Comparison of ENCODE assay signal across 27 mouse cellular contexts in genomic region chr3:143040666-143041065, GRCm38 (mm10).
DNase-seq lines count a peak whose midpoint lies in the region; ATAC-seq and TF ChIP-seq lines count a peak whose summit lies in the region.
"Had no signal": no experiment of that assay in that cellular context is flagged by ENCODE, and none has a peak within 500 bp of the region (broad histone marks: within the 10 kb centered on the region; RNA-seq: fewer than 3 reads in every experiment).

No protein-coding gene starts in this region.

- TF ChIP-seq EP300 in lung, postnatal 0 days (IDR thresholded peaks at IDR 0.05): peak; percentile 90

- peak; percentile 9 to 44 for DNase-seq in lung, adult 18-20 months
- DNase-seq in lung, postnatal 4 days: no peak
- DNase-seq in Patski (ENCODE audit: low read depth, low spot score): peak; percentile 99
- DNase-seq in lung, postnatal 0 days (ENCODE audit: low spot score): peak; percentile 94
- DNase-seq in heart, embryonic 10.5 days (ENCODE audit: low spot score): no peak
- no peak for DNase-seq in testis, postnatal 10 days (ENCODE audit: low spot score)
- DNase-seq in hindbrain, embryonic 11.5 days (ENCODE audit: low spot score): no peak
- DNase-seq: B cell, adult 2 months; cerebellum, adult 11 months; cerebellum, adult 9-11 months; gastrocnemius, postnatal 10 days; heart, adult 18-20 months; kidney, postnatal 25 days; liver, postnatal 0 days; retina, postnatal 1 day; right cerebral cortex, postnatal 25 days; spleen, adult 18-20 months had no signal

- H3K4me2 ChIP-seq in lung, postnatal 0 days (replicated peaks; ENCODE audit: low read depth, low read length): no peak overlapping the region
- no peak overlapping the region for H3K4me2 ChIP-seq in hindbrain, embryonic 11.5 days (replicated peaks; ENCODE audit: low read depth, low read length)
- H3K4me2 ChIP-seq: embryonic facial prominence, embryonic 15.5 days; forebrain, embryonic 15.5 days; heart, embryonic 13.5 days; hindbrain, embryonic 15.5 days; intestine, embryonic 15.5 days; limb, embryonic 12.5 days; liver, embryonic 11.5 days; midbrain, embryonic 11.5 days had no signal

- no peaks in the 10 kb centered on the region for H3K27me3 ChIP-seq in Patski
- H3K27me3 ChIP-seq in lung, postnatal 0 days (replicated peaks; ENCODE audit: insufficient read depth, low read length): no peaks in the 10 kb centered on the region
- no peaks in the 10 kb centered on the region for H3K27me3 ChIP-seq in heart, embryonic 10.5 days (ENCODE audit: insufficient read depth, poor library complexity, severe bottlenecking)
- H3K27me3 ChIP-seq in hindbrain, embryonic 11.5 days (ENCODE audit: control insufficient read depth, insufficient read depth, low read length): no peaks in the 10 kb centered on the region
- H3K27me3 ChIP-seq: embryonic facial prominence, embryonic 15.5 days; forebrain, embryonic 15.5 days; heart, embryonic 13.5 days; hindbrain, embryonic 15.5 days; intestine, embryonic 15.5 days; limb, embryonic 12.5 days had no signal

- peak; percentile 93 for ATAC-seq in Patski
- peak; percentile 92 for ATAC-seq in lung, postnatal 0 days
- peak; percentile 11; the same call in 1 of the 2 replicates for ATAC-seq in megakaryocyte, adult 5-6 weeks (ENCODE audit: poor library complexity, severe bottlenecking)
- no peak for ATAC-seq in hindbrain, embryonic 11.5 days (ENCODE audit: low FRiP score)
- ATAC-seq: forebrain, embryonic 15.5 days; intestine, embryonic 15.5 days; liver, postnatal 0 days had no signal

- POLR2A ChIA-PET in Patski (lab: Charles Lee): no interaction called here

- in situ Hi-C loops in Patski (cut with MboI; ENCODE audit: low pct_unique_long_range_greater_than_20kb): no loop called here

- H3K27ac ChIP-seq in lung, postnatal 0 days (ENCODE audit: low read length): no peak overlapping the region
- no peak overlapping the region for H3K27ac ChIP-seq in heart, embryonic 10.5 days
- H3K27ac ChIP-seq in hindbrain, embryonic 11.5 days (ENCODE audit: low read depth, low read length): no peak overlapping the region
- H3K27ac ChIP-seq: embryonic facial prominence, embryonic 15.5 days; forebrain, embryonic 15.5 days; heart, embryonic 13.5 days; hindbrain, embryonic 15.5 days; intestine, embryonic 15.5 days; layer of hippocampus, adult 2 months; limb, embryonic 12.5 days had no signal

- H3K9me3 ChIP-seq in lung, postnatal 0 days (ENCODE audit: low read length): no peaks in the 10 kb centered on the region
- H3K9me3 ChIP-seq in heart, embryonic 10.5 days: no peaks in the 10 kb centered on the region
- H3K9me3 ChIP-seq in hindbrain, embryonic 11.5 days (ENCODE audit: control insufficient read depth, low read length): no peaks in the 10 kb centered on the region
- H3K9me3 ChIP-seq: embryonic facial prominence, embryonic 15.5 days; forebrain, embryonic 15.5 days; heart, embryonic 13.5 days; hindbrain, embryonic 15.5 days; intestine, embryonic 15.5 days; limb, embryonic 12.5 days had no signal

- H3K4me1 ChIP-seq in lung, postnatal 0 days (ENCODE audit: insufficient read depth, low read depth, low read length): no peaks in the 10 kb centered on the region
- no peaks in the 10 kb centered on the region for H3K4me1 ChIP-seq in heart, embryonic 10.5 days
- no peaks in the 10 kb centered on the region for H3K4me1 ChIP-seq in hindbrain, embryonic 11.5 days (replicated peaks; ENCODE audit: control insufficient read depth, insufficient read depth, low read length)
- H3K4me1 ChIP-seq: embryonic facial prominence, embryonic 15.5 days; forebrain, embryonic 15.5 days; heart, embryonic 13.5 days; hindbrain, embryonic 15.5 days; intestine, embryonic 15.5 days; limb, embryonic 12.5 days had no signal

- H3K9ac ChIP-seq in lung, postnatal 0 days (replicated peaks; ENCODE audit: low read depth): no peak overlapping the region
- no peak overlapping the region for H3K9ac ChIP-seq in hindbrain, embryonic 11.5 days (ENCODE audit: low read depth, low read length)
- H3K9ac ChIP-seq: embryonic facial prominence, embryonic 15.5 days; forebrain, embryonic 15.5 days; heart, embryonic 13.5 days; hindbrain, embryonic 15.5 days; intestine, embryonic 15.5 days; limb, embryonic 12.5 days; liver, postnatal 0 days had no signal

- 73% methylated on average over 3 of the region's 3 CpGs for WGBS in lung, postnatal 0 days
- WGBS in heart, embryonic 10.5 days: 81% methylated on average over 3 of the region's 3 CpGs
- 92% methylated on average over 3 of the region's 3 CpGs for WGBS in hindbrain, embryonic 11.5 days

- no peaks in the 10 kb centered on the region for H3K36me3 ChIP-seq in lung, postnatal 0 days (ENCODE audit: insufficient read depth, low read length)
- no peaks in the 10 kb centered on the region for H3K36me3 ChIP-seq in heart, embryonic 10.5 days
- H3K36me3 ChIP-seq in hindbrain, embryonic 11.5 days (ENCODE audit: control insufficient read depth, insufficient read depth, low read length): no peaks in the 10 kb centered on the region
- H3K36me3 ChIP-seq: embryonic facial prominence, embryonic 15.5 days; forebrain, embryonic 15.5 days; heart, embryonic 13.5 days; hindbrain, embryonic 15.5 days; intestine, embryonic 15.5 days; limb, embryonic 12.5 days had no signal

- no peak for TF ChIP-seq CTCF in Patski (IDR thresholded peaks at IDR 0.05)
- no peak for TF ChIP-seq CTCF in lung, postnatal 0 days (IDR thresholded peaks at IDR 0.05)

- no peak overlapping the region for H3K4me3 ChIP-seq in lung, postnatal 0 days (ENCODE audit: low read depth, low read length)
- H3K4me3 ChIP-seq in heart, embryonic 10.5 days: no peak overlapping the region
- no peak overlapping the region for H3K4me3 ChIP-seq in hindbrain, embryonic 11.5 days (ENCODE audit: low read depth, low read length)
- H3K4me3 ChIP-seq: embryonic facial prominence, embryonic 15.5 days; forebrain, embryonic 15.5 days; heart, embryonic 13.5 days; hindbrain, embryonic 15.5 days; intestine, embryonic 15.5 days; layer of hippocampus, adult 2 months; limb, embryonic 12.5 days had no signal

- CTCF ChIA-PET in Patski (lab: Charles Lee): interaction anchor here (1.4 to 1.6 kb wide), 2 partner anchors 13 to 18 kb away, joined by 5 to 7 read pairs; no protein-coding TSS in a partner anchor

Comparison
In these comparisons a context has a peak if more than half of its experiments do, and no peak if none do; other contexts are left out.
1. DNase-seq: peak in lung, adult 18-20 months (2 of 2), Patski (single experiment) and lung, postnatal 0 days (single experiment); none in lung, postnatal 4 days (0 of 2), heart, embryonic 10.5 days (single experiment), testis, postnatal 10 days (single experiment) and hindbrain, embryonic 11.5 days (single experiment).